ENCODE assay signal across 9 mouse cellular contexts in the genomic region with DNA sequence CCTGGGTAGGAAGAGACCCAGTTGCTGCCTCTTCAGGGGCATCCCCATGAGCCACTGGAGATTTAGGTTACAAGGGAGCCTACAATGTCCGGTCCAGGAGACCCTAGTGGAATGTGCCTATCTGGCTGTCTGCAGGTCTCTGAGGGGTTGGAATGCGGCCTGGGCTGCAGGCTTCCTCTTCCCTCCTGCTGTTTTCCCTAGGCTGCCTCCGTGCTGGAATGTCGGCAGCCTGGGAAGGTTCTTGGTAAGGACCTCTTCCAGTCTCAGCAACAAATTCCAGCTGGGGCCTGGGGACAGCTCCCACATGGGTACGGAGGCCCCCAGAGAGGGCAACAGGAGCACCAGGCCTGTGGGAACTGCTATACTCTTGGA. TPM values are rescaled to one million over a fixed set of nuclear protein-coding genes. Genes with fewer than 3 reads are reported as not detected.
DNase-seq lines count a peak whose midpoint lies in the region; ATAC-seq and TF ChIP-seq lines count a peak whose summit lies in the region.
"Had no signal": no experiment of that assay in that cellular context is flagged by ENCODE, and none has a peak within 500 bp of the region (broad histone marks: within the 10 kb centered on the region; RNA-seq: fewer than 3 reads in every experiment).

No protein-coding gene starts in this region.

- DNase-seq in left cerebral cortex, adult 2 months (ENCODE audit: extremely low spot score in 1 of 2, low spot score in 2 of 2): no peak
- DNase-seq in left cerebral cortex, adult 18-20 months (ENCODE audit: low spot score in 2 of 2): no peak
- DNase-seq in mesoderm, embryonic 11.5 days (ENCODE audit: low read depth, low spot score): peak; percentile 81
- DNase-seq in layer of hippocampus, adult 11-12 months (ENCODE audit: low spot score): no peak
- DNase-seq in lung, adult 18-20 months: no peak

- H3K9ac ChIP-seq in hindbrain, embryonic 15.5 days: no peak overlapping the region

- TF ChIP-seq CTCF in left cerebral cortex, adult 2 months (IDR thresholded peaks at IDR 0.05): no peak
- no peak for TF ChIP-seq CTCF in cortical plate, adult 2 months (IDR thresholded peaks at IDR 0.05; ENCODE audit: extremely low read depth, insufficient read depth, low read length)

- WGBS in hindbrain, embryonic 15.5 days: 19% methylated on average over 5 of the region's 5 CpGs

- H3K27ac ChIP-seq in left cerebral cortex, adult 2 months: peak overlapping the region; percentile 86
- peak overlapping the region; percentile 95 for H3K27ac ChIP-seq in cortical plate, adult 2 months (ENCODE audit: insufficient read depth, low read length)
- H3K27ac ChIP-seq in hindbrain, embryonic 15.5 days (replicated peaks): peak overlapping the region; percentile 69

- H3K9me3 ChIP-seq in hindbrain, embryonic 15.5 days: no peaks in the 10 kb centered on the region

- H3K36me3 ChIP-seq in hindbrain, embryonic 15.5 days: no peaks in the 10 kb centered on the region

- TF ChIP-seq POLR2A in cortical plate, adult 2 months (IDR thresholded peaks at IDR 0.05; ENCODE audit: extremely low read depth, insufficient read depth, low read length): no peak

- H3K4me3 ChIP-seq in left cerebral cortex, adult 2 months: no peak overlapping the region
- no peak overlapping the region for H3K4me3 ChIP-seq in cortical plate, adult 2 months (ENCODE audit: insufficient read depth, low read length)
- no peak overlapping the region for H3K4me3 ChIP-seq in hindbrain, embryonic 15.5 days

- intact Hi-C loops in left cerebral cortex, adult 2 months (cut with DNase I): no loop called here

- ATAC-seq in hindbrain, embryonic 15.5 days (ENCODE audit: low FRiP score, low read depth): no peak
- no peak for ATAC-seq in frontal cortex, adult (ENCODE audit: low TSS enrichment)

- H3K4me1 ChIP-seq in cortical plate, adult 2 months (ENCODE audit: control insufficient read depth, insufficient read depth, low read length): peaks cover 21% of the 10 kb centered on the region
- peaks cover 52% of the 10 kb centered on the region for H3K4me1 ChIP-seq in hindbrain, embryonic 15.5 days (replicated peaks)

- H3K27me3 ChIP-seq in hindbrain, embryonic 15.5 days: no peaks in the 10 kb centered on the region

- no peak overlapping the region for H3K4me2 ChIP-seq in hindbrain, embryonic 15.5 days

RNA-seq across cellular contexts. Expression of a gene that starts 2.2 kb away (rescaled TPM):
- total RNA-seq in left cerebral cortex, adult 2 months (2021): not detected
- total RNA-seq in left cerebral cortex, adult 18-20 months (2021): not detected
- not detected in 2 replicates for polyA plus RNA-seq in cortical plate, adult 2 months (2012; rRNA removed)
- polyA plus RNA-seq in hindbrain, embryonic 15.5 days (2015; fragmentation: Nextera tagmentation; extraction: Ambion mirVana): 1.4 and 1.9 TPM in 2 replicates
- polyA plus RNA-seq: testis, adult 2 months had no signal

RNA-seq across cellular contexts. Expression of a gene that starts 22.3 kb away (rescaled TPM):
- 100 to 1,000 TPM; 164 to 169 TPM for total RNA-seq in left cerebral cortex, adult 2 months (2021)
- total RNA-seq in left cerebral cortex, adult 18-20 months (2021): 100 to 1,000 TPM; 132 to 140 TPM
- polyA plus RNA-seq in cortical plate, adult 2 months (2012; rRNA removed): 72.7 and 73.3 TPM in 2 replicates
- 43.7 and 48.3 TPM in 2 replicates for polyA plus RNA-seq in hindbrain, embryonic 15.5 days (2015; fragmentation: Nextera tagmentation; extraction: Ambion mirVana)
